Mouse (Mus musculus) activated CD4-positive, CD25-positive, alpha-beta regulatory T cell, adult 4 months (primary cell): ENCODE measurements around the gene Dapk3. TPM values are rescaled to one million over a fixed set of nuclear protein-coding genes. Genes with fewer than 3 reads are reported as not detected.

Experiments
- polyA plus RNA-seq, 2 experiments: library from polyadenylated mRNA; unstranded; fragments of 100-300 nt; shearing (Covaris generic); gene quantifications; one replicate each; pipeline ENCODE4 v1.2.1; 2017

The Dapk3 gene
- polyA plus RNA-seq, 2 experiments from 2014 or later: 4.1 to 4.9 TPM

Other genes starting within 250 kb of the Dapk3 start
- gene Gng7, start 168.1 kb upstream of the Dapk3 start, polyA plus RNA-seq: not detected
- gene Diras1, start 157.3 kb upstream of the Dapk3 start, polyA plus RNA-seq: under 1 TPM in 1 of 2 experiments, not detected in 1; 0.11 TPM
- gene Slc39a3, start 145.6 kb upstream of the Dapk3 start, polyA plus RNA-seq: 1 to 10 TPM; 3.2 to 4.0 TPM
- 10 to 100 TPM; 54.7 to 68.3 TPM for gene Sgta, start 122.8 kb upstream of the Dapk3 start, polyA plus RNA-seq
- gene Thop1, start 113.0 kb upstream of the Dapk3 start, polyA plus RNA-seq: 1 to 10 TPM; 2.8 to 4.5 TPM
- not detected for gene Creb3l3, start 84.1 kb upstream of the Dapk3 start, polyA plus RNA-seq
- gene Map2k2, start 77.1 kb upstream of the Dapk3 start, polyA plus RNA-seq: 10 to 100 TPM; 21.3 to 26.5 TPM
- gene Zbtb7a, start 47.8 kb upstream of the Dapk3 start, polyA plus RNA-seq: 10 to 100 TPM; 10.7 to 12.4 TPM
- 10 to 100 TPM; 17.6 to 23.8 TPM for gene Pias4, start 15.1 kb upstream of the Dapk3 start, polyA plus RNA-seq
- gene Eef2, start 6.4 kb upstream of the Dapk3 start, polyA plus RNA-seq: 1,000 to 10,000 TPM in 1 of 2 experiments, 100 to 1,000 TPM in 1; 933 to 1,303 TPM
- not detected for gene 4930442H23Rik, start 844 bp downstream of the Dapk3 start, polyA plus RNA-seq
- under 1 TPM in 1 of 2 experiments, not detected in 1; 0.17 TPM for gene Nmrk2, start 19.0 kb downstream of the Dapk3 start, polyA plus RNA-seq
- gene Atcay, start 47.8 kb downstream of the Dapk3 start, polyA plus RNA-seq: 1 to 10 TPM; 4.0 to 5.0 TPM
- 1 to 10 TPM in 1 of 2 experiments, under 1 TPM in 1; 0.79 to 1.5 TPM for gene Zfr2, start 50.1 kb downstream of the Dapk3 start, polyA plus RNA-seq
- 10 to 100 TPM; 54.3 to 64.7 TPM for gene Matk, start 69.9 kb downstream of the Dapk3 start, polyA plus RNA-seq
- gene Mrpl54, start 83.9 kb downstream of the Dapk3 start, polyA plus RNA-seq: 100 to 1,000 TPM; 148 to 166 TPM
- 10 to 100 TPM; 10.2 to 18.0 TPM for gene Apba3, start 84.0 kb downstream of the Dapk3 start, polyA plus RNA-seq
- 1 to 10 TPM; 2.4 to 3.1 TPM for gene Tjp3, start 108.6 kb downstream of the Dapk3 start, polyA plus RNA-seq
- gene Pip5k1c, start 110.0 kb downstream of the Dapk3 start, polyA plus RNA-seq: 10 to 100 TPM; 11.1 to 16.9 TPM
- gene Cactin, start 138.1 kb downstream of the Dapk3 start, polyA plus RNA-seq: 1 to 10 TPM; 5.1 to 5.7 TPM
- gene Tbxa2r, start 145.7 kb downstream of the Dapk3 start, polyA plus RNA-seq: 10 to 100 TPM; 20.9 to 21.4 TPM
- gene Gipc3, start 160.3 kb downstream of the Dapk3 start, polyA plus RNA-seq: not detected
- 10 to 100 TPM; 18.7 to 20.6 TPM for gene Hmg20b, start 167.5 kb downstream of the Dapk3 start, polyA plus RNA-seq
- 1 to 10 TPM; 1.2 TPM for gene Mfsd12, start 174.5 kb downstream of the Dapk3 start, polyA plus RNA-seq
- gene 4930404N11Rik, start 182.8 kb downstream of the Dapk3 start, polyA plus RNA-seq: 1 to 10 TPM in 1 of 2 experiments, not detected in 1; 2.1 TPM
- 10 to 100 TPM; 19.3 to 20.1 TPM for gene Fzr1, start 195.5 kb downstream of the Dapk3 start, polyA plus RNA-seq
- 10 to 100 TPM; 12.7 to 13.7 TPM for gene Dohh, start 201.4 kb downstream of the Dapk3 start, polyA plus RNA-seq
- gene Gm48551, start 201.5 kb downstream of the Dapk3 start, polyA plus RNA-seq: 1 to 10 TPM; 1.1 to 1.2 TPM
- gene Gm48552, start 206.0 kb downstream of the Dapk3 start, polyA plus RNA-seq: 1 to 10 TPM in 1 of 2 experiments, not detected in 1; 1.4 TPM
- 10 to 100 TPM in 1 of 2 experiments, 1 to 10 TPM in 1; 7.3 to 13.3 TPM for gene Smim24, start 210.0 kb downstream of the Dapk3 start, polyA plus RNA-seq